Mouse (Mus musculus) kidney, adult 2 months (tissue): Measurements from ENCODE around the gene Dennd5b. TPM values are rescaled to one million over a fixed set of nuclear protein-coding genes. Genes with fewer than 3 reads are reported as not detected.
"Not testable (repeated sequence)": the region's sequence is repeated elsewhere in the genome, so short reads cannot be mapped to it uniquely, and the experiment has no call there.

ENCODE experiments used
- DNase-seq: peaks from one replicate; pipeline ENCODE4 v3.0.0; 2021
- H3K27ac ChIP-seq: fragments of 200-500 bp; 2 replicates; pipeline ENCODE4 v1.5.1; 2012; ENCODE audit warnings: low read depth, low read length, control low read depth, inconsistent platforms; ENCODE audit not compliant: insufficient read depth
- H3K27me3 ChIP-seq: fragments of 200-500 bp; replicated peaks from 2 replicates; pipeline ENCODE4 v1.6.1; 2012; ENCODE audit warnings: mild to moderate bottlenecking, moderate library complexity, low read length, inconsistent platforms; ENCODE audit not compliant: control insufficient read depth, insufficient read depth
- H3K36me3 ChIP-seq: fragments of 200-500 bp; 2 replicates; pipeline ENCODE4 v1.6.1; 2012; ENCODE audit warnings: mild to moderate bottlenecking, moderate library complexity, low read length, inconsistent platforms; ENCODE audit not compliant: control insufficient read depth, insufficient read depth
- H3K4me1 ChIP-seq: fragments of 200-500 bp; 2 replicates; pipeline ENCODE4 v1.6.1; 2011; ENCODE audit warnings: low read length; ENCODE audit not compliant: control insufficient read depth, insufficient read depth
- H3K4me3 ChIP-seq: fragments of 200-500 bp; 2 replicates; pipeline ENCODE4 v1.5.1; 2011; ENCODE audit warnings: mild to moderate bottlenecking, low read depth, low read length, control low read depth; ENCODE audit not compliant: insufficient read depth
- CTCF ChIP-seq: fragments of 200-500 bp; conservative IDR thresholded peaks from 2 replicates; pipeline ENCODE4 v1.5.1; 2011; ENCODE audit warnings: low read depth, mild to moderate bottlenecking, control low read depth, low read length, moderate library complexity, mixed read lengths; ENCODE audit not compliant: insufficient read depth, insufficient read length
- POLR2A ChIP-seq: fragments of 200-500 bp; IDR thresholded peaks from one replicate; pipeline ENCODE4 v1.6.1; 2011; ENCODE audit warnings: low read depth, low read length, control low read depth
- WGBS: fragments of 180-500 bp; shearing (Covaris S2); methylation state at CpG from one replicate; pipeline ENCODE4 v1.1.7; 2018; 5-methylcytosine and 5-hydroxymethylcytosine counted together
- polyA plus RNA-seq: library from polyadenylated mRNA; depleted of rRNA; stranded (reverse); fragments of >200 nt; gene quantifications from 2 replicates; pipeline ENCODE4 v1.2.3, GENCODE M21; 2012; rRNA removed

Dennd5b gene
- polyA plus RNA-seq, 1 experiment = 6.4 TPM

DNA sequence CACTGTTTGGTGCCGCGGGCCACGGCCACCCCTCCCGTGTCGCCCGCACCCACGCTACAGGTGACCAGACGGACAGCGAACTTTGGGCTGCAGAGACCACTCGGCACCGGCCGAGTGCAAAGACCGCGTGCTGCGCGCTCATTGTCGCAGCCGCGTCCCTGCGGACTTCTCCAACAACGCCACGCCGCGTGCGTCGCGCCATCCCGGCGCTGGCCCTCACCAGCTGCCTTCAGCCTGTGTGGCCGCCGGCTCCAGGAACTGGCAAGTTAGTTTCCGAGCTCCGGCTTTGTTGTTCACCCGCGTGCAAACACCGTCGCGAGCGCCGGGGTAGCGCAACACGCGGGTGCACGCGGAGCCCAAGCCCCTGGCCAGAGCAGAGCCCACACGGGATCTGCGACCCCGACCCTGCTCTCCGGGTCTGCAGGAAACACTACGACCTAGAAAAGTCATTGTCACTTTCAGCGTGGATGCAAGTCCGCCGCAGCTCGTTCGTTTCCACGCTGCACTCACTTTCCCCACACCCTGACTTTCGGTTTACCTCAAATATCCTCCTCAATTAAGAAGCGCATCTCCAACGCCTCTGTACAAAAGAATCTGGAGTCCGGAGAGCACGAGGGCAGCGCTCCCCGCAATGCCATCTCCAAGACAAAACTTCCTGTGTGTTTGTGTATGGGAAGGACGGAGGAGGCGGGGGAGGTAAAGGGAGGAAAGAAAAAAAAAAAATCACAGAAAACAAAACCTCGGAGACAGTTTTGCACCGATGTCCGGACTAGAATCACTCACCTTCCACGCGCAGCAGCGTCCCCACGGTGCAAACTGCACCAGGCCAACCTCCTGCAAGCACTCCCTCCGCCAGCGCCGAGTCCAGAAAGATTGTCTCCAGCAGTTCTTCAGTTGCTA, 155.7 kb downstream of the Dennd5b start:
- WGBS = under 1% methylated on average over 75 of the region's 75 CpGs
- Histone ChIP-seq H3K27me3 (no peaks in the 10 kb centered on the region), H3K27ac (peak overlapping the region; percentile 84; the same call in 1 of the 2 replicates), H3K4me1 (peaks cover 8% of the 10 kb centered on the region), H3K4me3 (peak overlapping the region; percentile 88), H3K36me3 (no peaks in the 10 kb centered on the region)
- peak; percentile 51 for DNase-seq
- TF ChIP-seq POLR2A (no peak), CTCF (no peak)

DNA sequence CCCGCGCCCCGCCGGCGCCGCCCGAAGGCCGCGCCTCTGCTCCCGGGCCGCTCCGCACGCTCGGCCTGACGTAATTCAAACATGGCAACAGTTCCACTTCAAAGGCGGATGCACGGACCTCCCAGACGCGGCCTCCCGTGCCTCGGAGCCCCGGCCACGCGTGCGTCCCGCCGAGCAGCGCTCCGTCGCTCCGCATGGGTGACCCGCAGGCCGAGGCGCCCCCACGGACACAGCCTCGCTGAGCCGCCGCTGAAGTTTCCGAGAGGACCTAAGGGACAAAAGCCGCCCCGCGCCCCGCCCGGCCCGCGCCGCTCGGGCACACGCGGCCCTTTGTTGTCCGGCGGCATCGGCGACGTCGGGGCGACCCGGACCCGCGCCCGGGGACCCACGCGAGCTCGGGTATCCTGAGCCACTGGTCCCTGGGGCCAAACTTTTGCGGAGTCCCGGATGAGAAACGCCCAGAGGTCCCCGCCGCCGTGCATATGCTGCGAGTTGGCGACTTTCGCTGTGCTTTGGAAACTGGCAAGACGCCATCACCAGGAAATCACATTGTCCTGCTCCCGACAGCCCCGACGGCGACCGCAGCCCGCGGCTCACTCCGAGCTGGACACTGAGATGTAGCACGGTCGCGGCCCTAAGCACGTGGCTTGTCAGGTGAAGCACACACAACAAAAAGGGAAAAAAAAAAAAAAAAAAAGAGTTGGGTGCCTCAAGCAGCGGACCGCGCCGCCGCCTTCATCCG, 156.5 kb downstream of the Dennd5b start:
- Histone ChIP-seq H3K4me3 (peak overlapping the region; percentile 88), H3K27me3 (no peaks in the 10 kb centered on the region), H3K4me1 (peaks cover 8% of the 10 kb centered on the region), H3K27ac (peak overlapping the region; percentile 84), H3K36me3 (no peaks in the 10 kb centered on the region)
- DNase-seq = peak; percentile 80
- under 1% methylated on average over 92 of the region's 92 CpGs for WGBS
- TF ChIP-seq CTCF (no peak), POLR2A (no peak)

DNA sequence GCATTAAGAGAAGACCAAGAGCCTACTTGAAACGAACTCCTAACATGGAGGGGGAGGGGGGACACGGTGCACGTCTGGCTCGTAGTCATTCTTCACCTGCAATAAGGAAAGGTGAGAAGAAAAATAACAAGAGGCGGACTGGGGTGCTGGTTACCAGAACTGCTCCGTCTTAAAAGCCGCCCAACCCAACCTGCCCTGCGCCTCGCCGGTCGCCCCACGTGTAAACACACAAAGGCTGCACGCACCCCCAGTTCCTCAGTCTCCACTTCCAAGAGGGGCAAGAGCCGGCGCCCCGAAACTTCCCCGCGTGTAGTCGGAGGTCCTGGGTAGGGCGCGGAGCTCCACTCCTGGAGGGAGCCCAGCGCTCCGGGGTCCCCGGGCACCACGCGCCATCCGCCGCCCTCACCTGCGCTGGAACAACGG, 157.1 kb downstream of the Dennd5b start:
- Histone ChIP-seq H3K36me3 (no peaks in the 10 kb centered on the region), H3K27me3 (no peaks in the 10 kb centered on the region), H3K4me3 (peak overlapping the region; percentile 88), H3K27ac (peak overlapping the region; percentile 84), H3K4me1 (peaks cover 8% of the 10 kb centered on the region)
- no peak for DNase-seq
- WGBS = under 1% methylated on average over 30 of the region's 30 CpGs
- TF ChIP-seq POLR2A (no peak), CTCF (no peak)

DNA sequence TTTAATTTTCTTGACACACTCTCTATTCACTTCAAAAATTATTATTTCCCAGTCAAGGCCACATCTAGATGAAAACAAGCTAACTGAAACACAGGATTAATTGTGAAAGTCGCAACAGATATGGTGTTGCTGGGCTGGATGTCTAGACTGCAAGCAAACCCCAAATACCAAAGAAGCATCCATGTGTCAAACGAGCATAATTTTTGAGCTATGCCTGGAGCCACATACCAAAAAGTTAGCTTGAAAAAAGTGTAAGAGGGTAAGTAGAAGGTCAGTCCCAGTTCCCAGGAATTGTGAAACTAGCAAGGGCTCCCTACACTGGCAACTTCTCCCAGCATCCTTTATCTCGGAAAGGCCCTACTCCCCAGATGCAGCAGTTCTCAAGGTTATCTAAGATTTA, 157.8 kb downstream of the Dennd5b start:
- H3K4me3 ChIP-seq = no peak overlapping the region
- DNase-seq = peak; percentile 50
- 38% methylated on average over 3 of the region's 3 CpGs for WGBS
- 0 out of 2 replicates have a peak overlapping the region, but pooled peaks have one; percentile 84 for H3K27ac ChIP-seq
- no peak for TF ChIP-seq CTCF
- no peak for TF ChIP-seq POLR2A
- H3K36me3 ChIP-seq = no peaks in the 10 kb centered on the region
- H3K4me1 ChIP-seq = peaks cover 8% of the 10 kb centered on the region
- no peaks in the 10 kb centered on the region for H3K27me3 ChIP-seq

DNA sequence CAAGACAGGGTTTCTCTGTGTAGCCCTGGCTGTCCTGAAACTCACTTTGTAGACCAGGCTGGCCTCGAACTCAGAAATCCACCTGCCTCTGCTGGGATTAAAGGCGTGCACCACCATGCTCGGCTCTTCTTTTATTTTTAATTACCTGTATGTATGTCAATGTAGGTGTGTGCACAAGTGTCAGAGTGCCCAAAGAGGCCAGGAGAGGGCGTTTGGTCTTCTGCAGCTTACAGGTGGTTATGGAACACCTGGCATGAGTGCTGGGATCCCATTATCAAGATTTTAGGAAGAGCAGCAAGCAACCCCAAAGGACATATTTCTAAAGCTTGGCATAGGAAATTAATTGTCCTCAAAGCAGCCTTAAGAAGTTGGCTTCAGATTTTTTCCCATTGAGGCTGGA, 159.1 kb downstream of the Dennd5b start:
- Histone ChIP-seq H3K27ac (no peak overlapping the region), H3K4me3 (no peak overlapping the region), H3K27me3 (no peaks in the 10 kb centered on the region), H3K4me1 (peaks cover 15% of the 10 kb centered on the region), H3K36me3 (no peaks in the 10 kb centered on the region)
- no peak for TF ChIP-seq CTCF
- no peak for TF ChIP-seq POLR2A
- DNase-seq = no peak
- 86% methylated on average over 4 of the region's 4 CpGs for WGBS

DNA sequence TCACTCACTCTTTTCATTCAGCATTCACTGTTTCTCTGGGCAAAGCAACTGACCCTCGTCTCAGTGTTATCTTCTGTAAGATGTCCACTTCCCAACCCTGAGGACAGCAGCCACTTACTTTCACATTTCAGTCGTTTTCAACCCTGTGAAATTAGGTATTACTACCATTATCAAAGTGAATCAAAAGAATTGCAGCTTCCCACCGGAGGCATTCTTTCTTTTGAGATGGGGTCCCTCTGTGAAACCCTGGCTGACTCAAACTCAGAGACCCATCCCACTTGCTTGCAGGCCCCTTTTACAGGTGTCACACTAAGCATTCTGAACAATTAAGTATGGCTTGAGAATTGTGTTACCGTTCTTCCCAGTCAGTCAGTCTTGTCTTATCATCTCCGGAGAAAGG, 159.6 kb downstream of the Dennd5b start:
- Histone ChIP-seq H3K4me3 (no peak overlapping the region), H3K36me3 (no peaks in the 10 kb centered on the region), H3K4me1 (peaks cover 15% of the 10 kb centered on the region), H3K27me3 (no peaks in the 10 kb centered on the region), H3K27ac (peak overlapping the region; percentile 35)
- WGBS = 65% methylated on average over 5 of the region's 5 CpGs
- TF ChIP-seq POLR2A = no peak
- no peak for TF ChIP-seq CTCF
- no peak for DNase-seq

DNA sequence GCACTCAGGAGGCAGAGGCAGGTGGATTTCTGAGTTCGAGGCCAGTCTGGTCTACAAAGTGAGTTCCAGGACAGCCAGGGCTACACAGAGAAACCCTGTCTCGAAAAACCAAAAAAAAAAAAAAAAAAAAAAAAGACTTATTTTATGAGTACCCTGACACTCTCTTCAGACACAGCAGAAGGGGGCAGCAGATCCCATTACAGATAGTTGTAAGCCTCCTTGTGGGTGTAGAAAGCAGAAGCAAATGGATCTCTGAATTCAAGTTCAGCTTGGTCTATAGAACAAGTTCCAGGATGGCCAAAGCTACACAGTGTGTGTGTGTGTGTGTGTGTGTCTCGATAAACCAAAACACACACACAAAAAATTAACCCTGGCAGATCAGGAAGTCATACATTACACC, 161.1 kb downstream of the Dennd5b start:
- H3K36me3 ChIP-seq, H3K4me3 ChIP-seq, DNase-seq, H3K27me3 ChIP-seq, H3K27ac ChIP-seq: not testable (repeated sequence)
- peaks cover 18% of the 10 kb centered on the region for H3K4me1 ChIP-seq
- 69% methylated on average over 2 of the region's 3 CpGs for WGBS

Other genes with a start within 250 kb of the Dennd5b start
- 6.7 and 7.5 TPM in 2 replicates for gene Caprin2, start 205.4 kb downstream of the Dennd5b start, polyA plus RNA-seq
- 2.4 and 4.4 TPM in 2 replicates for gene Sinhcaf, start 155.2 kb downstream of the Dennd5b start, polyA plus RNA-seq
- gene Gm10203, start 28.5 kb upstream of the Dennd5b start, polyA plus RNA-seq = not detected in 2 replicates
- gene Etfbkmt, start 38.2 kb upstream of the Dennd5b start, polyA plus RNA-seq = 12.5 and 16.1 TPM in 2 replicates
- 7.2 and 9.8 TPM in 2 replicates for gene Amn1, start 87.0 kb upstream of the Dennd5b start, polyA plus RNA-seq
- gene Resf1, start 207.7 kb upstream of the Dennd5b start, polyA plus RNA-seq = 9.6 and 11.8 TPM in 2 replicates